Mouse (Mus musculus) olfactory bulb, adult 2 months (tissue): Measurements from ENCODE around the gene Ano6.

Source experiments
- CTCF ChIP-seq: fragments of 200-500 bp; IDR thresholded peaks from 2 replicates; pipeline ENCODE4 v1.5.1; 2012; ENCODE audit warnings: low read depth, mild to moderate bottlenecking, low read length, moderate library complexity; ENCODE audit not compliant: insufficient read depth
- POLR2A ChIP-seq: fragments of 200-500 bp; IDR thresholded peaks from 2 replicates; pipeline ENCODE4 v1.6.1; 2012; ENCODE audit warnings: mild to moderate bottlenecking, low read depth, low read length, moderate library complexity; ENCODE audit not compliant: insufficient read depth

DNA sequence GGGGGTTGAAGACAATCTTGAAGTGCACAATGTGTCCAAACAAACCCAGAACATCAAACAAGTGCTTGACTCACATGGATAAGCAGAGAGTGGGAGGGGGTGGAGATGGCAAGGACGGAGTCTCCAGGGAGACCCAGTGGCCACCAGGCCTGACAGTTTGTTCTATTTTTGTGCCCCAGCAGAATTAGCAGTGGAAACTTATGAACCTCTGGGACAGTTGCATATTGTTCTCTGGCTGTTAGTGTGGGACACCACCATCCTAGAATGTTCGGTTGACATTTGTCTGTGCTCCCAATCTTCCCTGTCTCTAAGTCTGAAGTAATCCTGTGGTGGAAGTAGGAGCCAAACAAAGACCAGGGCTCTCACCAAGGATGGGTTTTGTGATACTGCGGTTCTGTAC lies 124.3 kb downstream of the Ano6 start:
- TF ChIP-seq POLR2A (no peak), CTCF (no peak)
